Mouse (Mus musculus): Measurements from ENCODE around the gene Tmem177. TPM values are rescaled to one million over a fixed set of nuclear protein-coding genes. Genes with fewer than 3 reads are reported as not detected.

Tmem177 gene
- total RNA-seq, 2 experiments from 2014 or later, result 7.5 to 8.4 TPM

GRCm38 (mm10) chr1:119892933-119893332, 20.1 kb downstream of the Tmem177 start:
- intact Hi-C loops (cut with DNase I), result no loop called here
- DNase-seq, result no peak

GRCm38 (mm10) chr1:119891865-119892264, 21.1 kb downstream of the Tmem177 start:
- intact Hi-C loops (cut with DNase I), result no loop called here
- DNase-seq, result no peak

GRCm38 (mm10) chr1:119891149-119891548, 21.9 kb downstream of the Tmem177 start:
- no peak for DNase-seq
- intact Hi-C loops (cut with DNase I), result no loop called here

- intact Hi-C loops (cut with DNase I), result no loop called here
- DNase-seq, result no peak
These were observed 23.7 kb downstream of the Tmem177 start for GRCm38 (mm10) chr1:119889347-119889746.

GRCm38 (mm10) chr1:119886320-119886719, 26.7 kb downstream of the Tmem177 start:
- intact Hi-C loops (cut with DNase I), result no loop called here
- DNase-seq, result no peak

- intact Hi-C loops (cut with DNase I), result no loop called here
- DNase-seq, result no peak
These were observed 28.7 kb downstream of the Tmem177 start for GRCm38 (mm10) chr1:119884272-119884671.

GRCm38 (mm10) chr1:119878909-119879308, 34.1 kb downstream of the Tmem177 start:
- peak; percentile 13 to 25 for DNase-seq

GRCm38 (mm10) chr1:119877469-119877868, 35.5 kb downstream of the Tmem177 start:
- intact Hi-C loops (cut with DNase I), result no loop called here
- DNase-seq, result no peak

More at GRCm38 (mm10) chr1:119878909-119879308, 34.1 kb downstream of the Tmem177 start:
- intact Hi-C loops (cut with DNase I), result no loop called here

- DNase-seq, result no peak
- intact Hi-C loops (cut with DNase I), result no loop called here
These were observed 44.4 kb downstream of the Tmem177 start for GRCm38 (mm10) chr1:119868395-119869161.

- DNase-seq, result no peak
- intact Hi-C loops (cut with DNase I), result no loop called here
These were observed 45.7 kb downstream of the Tmem177 start for GRCm38 (mm10) chr1:119867300-119867699.

- no peak for DNase-seq
- intact Hi-C loops (cut with DNase I), result no loop called here
These were observed 47.7 kb downstream of the Tmem177 start for GRCm38 (mm10) chr1:119865311-119865710.

GRCm38 (mm10) chr1:119863507-119864296, 49.3 kb downstream of the Tmem177 start:
- intact Hi-C loops (cut with DNase I), result no loop called here
- DNase-seq, result no peak

- DNase-seq, result no peak
- intact Hi-C loops (cut with DNase I), result no loop called here
These were observed 53.4 kb downstream of the Tmem177 start for GRCm38 (mm10) chr1:119859566-119859965.

Other genes starting within 250 kb of the Tmem177 start
- 10 to 100 TPM; 32.1 to 32.8 TPM for gene Ptpn4, start 75.6 kb downstream of the Tmem177 start, total RNA-seq (2021)
- not detected for gene Cfap221, start 84.0 kb upstream of the Tmem177 start, total RNA-seq (2021)
- gene Sctr, start 93.7 kb upstream of the Tmem177 start, total RNA-seq (2021), result under 1 TPM in 1 of 2 experiments, not detected in 1; 0.24 TPM
- gene Tmem37, start 160.9 kb upstream of the Tmem177 start, total RNA-seq (2021), result 1 to 10 TPM; 5.5 to 6.3 TPM
- gene Dbi, start 207.9 kb upstream of the Tmem177 start, total RNA-seq (2021), result 100 to 1,000 TPM; 331 to 352 TPM
- gene 3110009E18Rik, start 208.0 kb upstream of the Tmem177 start, total RNA-seq (2021), result 1 to 10 TPM; 5.4 to 5.5 TPM